In genomic region chr11:97603891-97604290, GRCm38 (mm10) we compare ENCODE assay signal across 11 mouse cellular contexts. TPM values are rescaled to one million over a fixed set of nuclear protein-coding genes. Genes with fewer than 3 reads are reported as not detected.
DNase-seq lines count a peak whose midpoint lies in the region; ATAC-seq and TF ChIP-seq lines count a peak whose summit lies in the region.
"Had no signal": no experiment of that assay in that cellular context is flagged by ENCODE, and none has a peak within 500 bp of the region (broad histone marks: within the 10 kb centered on the region; RNA-seq: fewer than 3 reads in every experiment).

No protein-coding gene starts in this region.

- ATAC-seq in stomach, postnatal 0 days (ENCODE audit: low FRiP score, low TSS enrichment) = no peak
- ATAC-seq in midbrain, postnatal 0 days (ENCODE audit: low FRiP score) = no peak
- ATAC-seq: forebrain, embryonic 13.5 days had no signal

- DNase-seq in ovary, adult 18-20 months (ENCODE audit: low spot score) = peak; percentile 23
- no peak for DNase-seq in ovary, postnatal 10 days (ENCODE audit: low spot score)
- peak; percentile 43 for DNase-seq in adrenal gland, adult 8-10 months
- peak; percentile 55 to 71 for DNase-seq in kidney, postnatal 4 days
- peak; percentile 32 to 48 for DNase-seq in natural killer cell, adult 2 months (ENCODE audit: low spot score in 2 of 2)
- no peak for DNase-seq in stomach, postnatal 0 days (ENCODE audit: low spot score)
- DNase-seq in midbrain, postnatal 0 days (ENCODE audit: low spot score) = no peak
- DNase-seq: thymus, postnatal 36 days had no signal

- 45% methylated on average over 10 of the region's 10 CpGs for WGBS in stomach, postnatal 0 days
- 71% methylated on average over 10 of the region's 10 CpGs for WGBS in midbrain, postnatal 0 days

- H3K4me3 ChIP-seq in stomach, postnatal 0 days (ENCODE audit: low read depth, low read length) = no peak overlapping the region
- no peak overlapping the region for H3K4me3 ChIP-seq in midbrain, postnatal 0 days (ENCODE audit: low read depth, low read length)
- H3K4me3 ChIP-seq: forebrain, embryonic 13.5 days; heart, embryonic 13.5 days had no signal

- no peak for TF ChIP-seq CTCF in stomach, postnatal 0 days (IDR thresholded peaks at IDR 0.05; ENCODE audit: low read depth)
- no peak for TF ChIP-seq CTCF in midbrain, postnatal 0 days (IDR thresholded peaks at IDR 0.05)

- TF ChIP-seq EP300 in stomach, postnatal 0 days (optimal IDR thresholded peaks at IDR 0.05) = no peak

- no peaks in the 10 kb centered on the region for H3K36me3 ChIP-seq in stomach, postnatal 0 days (ENCODE audit: control insufficient read depth, insufficient read depth, low read length)
- no peaks in the 10 kb centered on the region for H3K36me3 ChIP-seq in midbrain, postnatal 0 days (ENCODE audit: insufficient read depth, low read length)
- H3K36me3 ChIP-seq: heart, embryonic 13.5 days had no signal

- no peak overlapping the region for H3K27ac ChIP-seq in stomach, postnatal 0 days (replicated peaks)
- no peak overlapping the region for H3K27ac ChIP-seq in midbrain, postnatal 0 days (ENCODE audit: low read depth, low read length)
- H3K27ac ChIP-seq: forebrain, embryonic 13.5 days; heart, embryonic 13.5 days had no signal

- H3K9me3 ChIP-seq in stomach, postnatal 0 days (ENCODE audit: control insufficient read depth, low read length) = no peaks in the 10 kb centered on the region
- no peaks in the 10 kb centered on the region for H3K9me3 ChIP-seq in midbrain, postnatal 0 days (ENCODE audit: low read length)
- H3K9me3 ChIP-seq: forebrain, embryonic 13.5 days; heart, embryonic 13.5 days had no signal

- H3K27me3 ChIP-seq in stomach, postnatal 0 days (ENCODE audit: control insufficient read depth, insufficient read depth, low read length) = no peaks in the 10 kb centered on the region
- H3K27me3 ChIP-seq in midbrain, postnatal 0 days (ENCODE audit: insufficient read depth, low read length) = no peaks in the 10 kb centered on the region

- no peak overlapping the region for H3K4me2 ChIP-seq in stomach, postnatal 0 days (replicated peaks; ENCODE audit: low read depth)
- H3K4me2 ChIP-seq in midbrain, postnatal 0 days (ENCODE audit: low read depth, low read length, poor library complexity, severe bottlenecking) = no peak overlapping the region
- H3K4me2 ChIP-seq: forebrain, embryonic 13.5 days; heart, embryonic 13.5 days had no signal

- no peaks in the 10 kb centered on the region for H3K4me1 ChIP-seq in stomach, postnatal 0 days (replicated peaks; ENCODE audit: control insufficient read depth, insufficient read depth)
- no peaks in the 10 kb centered on the region for H3K4me1 ChIP-seq in midbrain, postnatal 0 days (ENCODE audit: insufficient read depth, low read length)
- H3K4me1 ChIP-seq: heart, embryonic 13.5 days had no signal

- H3K9ac ChIP-seq in stomach, postnatal 0 days (ENCODE audit: low read length) = no peak overlapping the region
- no peak overlapping the region for H3K9ac ChIP-seq in midbrain, postnatal 0 days (replicated peaks; ENCODE audit: low read length, poor library complexity, severe bottlenecking)
- H3K9ac ChIP-seq: forebrain, embryonic 13.5 days; heart, embryonic 13.5 days had no signal

RNA-seq across cellular contexts. Expression of gene Epop, which starts 25.6 kb away (rescaled TPM):
- 1 to 10 TPM; 2.1 to 5.4 (median 4.0) TPM for total RNA-seq in adrenal gland, adult 8-10 months (2022)
- polyA plus RNA-seq in stomach, postnatal 0 days (2015; fragmentation: Nextera tagmentation; extraction: Ambion mirVana) = 9.7 and 10.8 TPM in 2 replicates
- total RNA-seq in midbrain, postnatal 0 days (2014; rRNA removed) = 5.0 and 8.4 TPM in 2 replicates
- 1.5 and 1.6 TPM in 2 replicates for polyA plus RNA-seq in midbrain, postnatal 0 days (2015; fragmentation: Nextera tagmentation; extraction: Ambion mirVana)

RNA-seq across cellular contexts. Expression of gene Srcin1, which starts 27.9 kb away (rescaled TPM):
- 10 to 100 TPM; 10.7 to 37.6 (median 19.9) TPM for total RNA-seq in adrenal gland, adult 8-10 months (2022)
- 0.49 and 0.50 TPM in 2 replicates for polyA plus RNA-seq in stomach, postnatal 0 days (2015; fragmentation: Nextera tagmentation; extraction: Ambion mirVana)
- total RNA-seq in midbrain, postnatal 0 days (2014; rRNA removed) = 95.0 and 100 TPM in 2 replicates
- polyA plus RNA-seq in midbrain, postnatal 0 days (2015; fragmentation: Nextera tagmentation; extraction: Ambion mirVana) = 13.1 and 14.0 TPM in 2 replicates
- polyA plus RNA-seq: liver, embryonic 16.5 days had no signal

RNA-seq across cellular contexts. Expression of gene Mllt6, which starts 59.3 kb away (rescaled TPM):
- total RNA-seq in adrenal gland, adult 8-10 months (2022) = 10 to 100 TPM; 53.1 to 99.4 (median 71.8) TPM
- 1.1 TPM in 2 replicates for polyA plus RNA-seq in stomach, postnatal 0 days (2015; fragmentation: Nextera tagmentation; extraction: Ambion mirVana)
- 43.9 and 52.8 TPM in 2 replicates for total RNA-seq in midbrain, postnatal 0 days (2014; rRNA removed)
- polyA plus RNA-seq in midbrain, postnatal 0 days (2015; fragmentation: Nextera tagmentation; extraction: Ambion mirVana) = 1.5 and 1.7 TPM in 2 replicates

Comparison
In these comparisons a context has a peak if more than half of its experiments do, and no peak if none do; other contexts are left out.
1. DNase-seq: peak in ovary, adult 18-20 months (single experiment), adrenal gland, adult 8-10 months (single experiment), kidney, postnatal 4 days (2 of 2) and natural killer cell, adult 2 months (2 of 2); none in ovary, postnatal 10 days (single experiment), stomach, postnatal 0 days (single experiment) and midbrain, postnatal 0 days (single experiment).